Mouse (Mus musculus) brain, embryonic 14.5 days (tissue): ENCODE measurements around the gene 2010111I01Rik.

Experiments used
- CTCF ChIP-seq: fragments of 200-500 bp; IDR thresholded peaks from 2 replicates; pipeline ENCODE4 v1.5.1; 2012; ENCODE audit warnings: inconsistent platforms, mild to moderate bottlenecking, moderate library complexity, borderline replicate concordance; ENCODE audit not compliant: insufficient read depth, insufficient read length; ENCODE audit errors: extremely low read depth
- POLR2A ChIP-seq: fragments of 200-500 bp; IDR thresholded peaks from 2 replicates; pipeline ENCODE4 v1.6.1; 2012; ENCODE audit warnings: mild to moderate bottlenecking, inconsistent platforms, borderline replicate concordance; ENCODE audit not compliant: poor library complexity, insufficient read depth, insufficient read length, severe bottlenecking; ENCODE audit errors: extremely low read depth

DNA sequence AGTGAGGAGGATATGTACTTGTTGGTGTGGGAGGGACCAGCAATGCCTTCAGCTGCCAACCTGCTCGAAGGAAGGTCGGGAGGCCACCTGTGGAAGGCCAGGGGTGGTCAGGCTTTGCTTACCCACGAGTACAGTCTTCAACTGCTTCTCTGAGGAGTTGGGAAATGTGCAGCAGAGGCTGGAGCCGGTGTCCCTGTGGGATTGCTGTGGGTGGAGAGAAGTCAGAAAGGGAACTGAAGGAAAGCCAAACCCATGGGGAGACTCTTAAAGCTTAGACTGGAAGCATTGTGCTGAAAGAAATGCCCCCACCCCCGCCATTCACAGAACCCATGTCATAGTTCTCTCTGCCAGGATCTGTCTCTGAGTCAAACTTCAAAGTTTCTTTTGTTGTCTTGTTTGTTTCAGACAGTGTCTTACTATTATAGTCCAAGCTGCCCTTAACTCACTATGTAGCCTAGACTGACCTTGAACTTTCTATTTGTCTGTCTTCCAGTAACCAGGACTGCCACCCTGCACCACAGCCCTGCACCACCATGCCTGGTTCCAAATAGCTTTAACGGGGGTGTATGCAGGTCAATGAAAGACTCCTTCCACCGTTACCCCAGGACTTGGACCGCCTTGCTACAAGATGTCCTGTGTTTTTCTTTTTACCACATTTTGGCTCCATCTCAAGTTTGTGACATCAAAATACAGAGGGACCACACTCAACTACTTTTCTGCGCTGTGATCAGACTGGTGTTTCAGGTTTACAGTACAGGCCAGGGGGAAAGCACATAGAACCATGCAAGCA lies 358.8 kb downstream of the 2010111I01Rik start:
- TF ChIP-seq CTCF, result no peak
- no peak for TF ChIP-seq POLR2A
